In the genomic region with DNA sequence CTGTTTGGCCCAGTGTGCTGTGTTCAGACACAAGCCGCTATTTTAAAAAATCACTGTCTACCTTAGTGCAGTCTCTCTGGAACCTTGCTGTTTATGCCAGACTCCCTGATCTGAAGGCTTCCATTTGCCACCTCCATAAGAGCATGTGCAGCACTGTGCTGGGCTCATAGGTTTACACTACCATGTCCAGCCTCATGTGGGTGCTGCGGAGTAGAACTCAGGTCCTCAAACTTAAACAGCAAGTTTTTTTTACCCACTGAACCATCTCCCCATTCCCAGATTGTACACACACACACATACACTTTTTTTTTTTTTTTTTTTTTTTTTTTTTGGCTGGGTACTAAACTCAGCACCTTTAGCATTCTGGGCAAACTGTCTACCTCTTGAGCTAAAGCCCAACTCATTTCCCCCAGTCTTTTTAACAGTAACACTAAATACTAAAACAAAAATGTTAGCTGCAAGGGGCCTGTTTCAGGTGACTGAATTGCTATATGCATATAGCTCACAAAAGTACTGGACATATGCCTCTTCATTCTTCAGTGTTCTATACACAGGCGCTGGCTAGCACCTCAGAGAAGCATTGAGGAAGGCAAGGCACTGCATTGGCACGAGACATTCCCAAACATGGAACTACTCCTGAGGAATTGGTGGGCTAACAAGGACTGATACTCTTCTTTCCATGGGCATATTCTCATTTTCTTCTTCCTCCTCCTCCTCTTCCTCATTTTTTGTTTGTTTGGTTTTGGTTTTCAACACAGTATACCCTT, we compare ENCODE assay signal across 9 mouse cellular contexts. TPM values are rescaled to one million over a fixed set of nuclear protein-coding genes. Genes with fewer than 3 reads are reported as not detected.
DNase-seq lines count a peak whose midpoint lies in the region; ATAC-seq and TF ChIP-seq lines count a peak whose summit lies in the region.
"Had no signal": no experiment of that assay in that cellular context is flagged by ENCODE, and none has a peak within 500 bp of the region (broad histone marks: within the 10 kb centered on the region; RNA-seq: fewer than 3 reads in every experiment).

No protein-coding gene starts in this region.

- H3K4me3 ChIP-seq in midbrain, postnatal 0 days (ENCODE audit: low read depth, low read length), result no peak overlapping the region
- H3K4me3 ChIP-seq in midbrain, embryonic 13.5 days (replicated peaks), result no peak overlapping the region

- no peak overlapping the region for H3K9ac ChIP-seq in midbrain, postnatal 0 days (replicated peaks; ENCODE audit: low read length, poor library complexity, severe bottlenecking)
- no peak overlapping the region for H3K9ac ChIP-seq in midbrain, embryonic 13.5 days (replicated peaks)

- H3K4me1 ChIP-seq in midbrain, postnatal 0 days (ENCODE audit: insufficient read depth, low read length), result no peaks in the 10 kb centered on the region
- H3K4me1 ChIP-seq in midbrain, embryonic 13.5 days (replicated peaks), result peaks cover 4% of the 10 kb centered on the region; the same call in 1 of the 2 replicates

- no peak overlapping the region for H3K4me2 ChIP-seq in midbrain, postnatal 0 days (ENCODE audit: low read depth, low read length, poor library complexity, severe bottlenecking)
- no peak overlapping the region for H3K4me2 ChIP-seq in midbrain, embryonic 13.5 days (replicated peaks)

- no peaks in the 10 kb centered on the region for H3K36me3 ChIP-seq in midbrain, postnatal 0 days (ENCODE audit: insufficient read depth, low read length)
- H3K36me3 ChIP-seq in midbrain, embryonic 13.5 days, result no peaks in the 10 kb centered on the region

- no peak for DNase-seq in midbrain, postnatal 0 days (ENCODE audit: low spot score)
- DNase-seq in T-cell, adult 2 months (ENCODE audit: low spot score), result peak; percentile 29
- peak; percentile 58 for DNase-seq in kidney, adult 9 months
- no peak for DNase-seq in adrenal gland, postnatal 4 days (ENCODE audit: low spot score in 2 of 2)
- no peak for DNase-seq in testis, postnatal 14 days (ENCODE audit: low spot score)

- peak; percentile 23; the same call in 1 of the 2 replicates for TF ChIP-seq CTCF in midbrain, postnatal 0 days (IDR thresholded peaks at IDR 0.05)

- no peak overlapping the region for H3K27ac ChIP-seq in midbrain, postnatal 0 days (ENCODE audit: low read depth, low read length)
- H3K27ac ChIP-seq in midbrain, embryonic 13.5 days, result no peak overlapping the region

- no peaks in the 10 kb centered on the region for H3K9me3 ChIP-seq in midbrain, postnatal 0 days (ENCODE audit: low read length)
- H3K9me3 ChIP-seq in midbrain, embryonic 13.5 days, result no peaks in the 10 kb centered on the region

- no peaks in the 10 kb centered on the region for H3K27me3 ChIP-seq in midbrain, postnatal 0 days (ENCODE audit: insufficient read depth, low read length)
- peaks cover 15% of the 10 kb centered on the region; the same call in 1 of the 2 replicates for H3K27me3 ChIP-seq in midbrain, embryonic 13.5 days

- ATAC-seq in midbrain, postnatal 0 days (ENCODE audit: low FRiP score), result no peak
- ATAC-seq in midbrain, embryonic 13.5 days, result no peak
- ATAC-seq in neutrophil, adult 5-6 weeks (ENCODE audit: extremely low read depth, insufficient number of reproducible peaks, low FRiP score, poor library complexity, severe bottlenecking), result peak; percentile 43; the same call in 1 of the 2 replicates

- WGBS in midbrain, postnatal 0 days, result 78% methylated on average over 4 of the region's 4 CpGs
- WGBS in midbrain, embryonic 13.5 days, result 70% methylated on average over 4 of the region's 4 CpGs

RNA-seq across cellular contexts. Expression of a gene that starts 5.8 kb away (rescaled TPM):
- 0.16 and 0.52 TPM in 2 replicates for total RNA-seq in midbrain, postnatal 0 days (2014; rRNA removed)
- polyA plus RNA-seq in midbrain, postnatal 0 days (2015; fragmentation: Nextera tagmentation; extraction: Ambion mirVana), result 0.42 and 0.79 TPM in 2 replicates
- polyA plus RNA-seq in midbrain, embryonic 13.5 days (2015; fragmentation: Nextera tagmentation; extraction: Ambion mirVana), result 0.17 and 0.23 TPM in 2 replicates
- 0.37 TPM in 1 of 2 replicates, not detected in the other for total RNA-seq in neutrophil, adult 5-6 weeks (2017)
- total RNA-seq in adrenal gland, postnatal 4 days (2021), result not detected
- polyA plus RNA-seq: erythroblast, embryonic 14.5 days; liver, embryonic 16.5 days had no signal

RNA-seq across cellular contexts. Expression of a gene that starts 8.0 kb away (rescaled TPM):
- total RNA-seq in midbrain, postnatal 0 days (2014; rRNA removed), result 17.2 and 23.8 TPM in 2 replicates
- 17.1 and 19.0 TPM in 2 replicates for polyA plus RNA-seq in midbrain, postnatal 0 days (2015; fragmentation: Nextera tagmentation; extraction: Ambion mirVana)
- 35.4 and 39.6 TPM in 2 replicates for polyA plus RNA-seq in midbrain, embryonic 13.5 days (2015; fragmentation: Nextera tagmentation; extraction: Ambion mirVana)
- total RNA-seq in neutrophil, adult 5-6 weeks (2017), result 45.3 and 69.8 TPM in 2 replicates
- 10 to 100 TPM; 30.0 to 42.3 TPM for total RNA-seq in adrenal gland, postnatal 4 days (2021)

RNA-seq across cellular contexts. Expression of a gene that starts 46.1 kb away (rescaled TPM):
- total RNA-seq in midbrain, postnatal 0 days (2014; rRNA removed), result 4.7 and 5.1 TPM in 2 replicates
- polyA plus RNA-seq in midbrain, postnatal 0 days (2015; fragmentation: Nextera tagmentation; extraction: Ambion mirVana), result 2.0 and 2.6 TPM in 2 replicates
- 11.1 and 13.4 TPM in 2 replicates for polyA plus RNA-seq in midbrain, embryonic 13.5 days (2015; fragmentation: Nextera tagmentation; extraction: Ambion mirVana)
- not detected in 2 replicates for total RNA-seq in neutrophil, adult 5-6 weeks (2017)
- 10 to 100 TPM; 14.7 to 41.9 TPM for total RNA-seq in adrenal gland, postnatal 4 days (2021)

RNA-seq across cellular contexts. Expression of a gene that starts 50.4 kb away (rescaled TPM):
- not detected in 2 replicates for total RNA-seq in midbrain, postnatal 0 days (2014; rRNA removed)
- 0.09 TPM in 1 of 2 replicates, not detected in the other for polyA plus RNA-seq in midbrain, postnatal 0 days (2015; fragmentation: Nextera tagmentation; extraction: Ambion mirVana)
- not detected in 2 replicates for polyA plus RNA-seq in midbrain, embryonic 13.5 days (2015; fragmentation: Nextera tagmentation; extraction: Ambion mirVana)
- total RNA-seq in neutrophil, adult 5-6 weeks (2017), result not detected in 2 replicates
- total RNA-seq in adrenal gland, postnatal 4 days (2021), result not detected
- polyA plus RNA-seq: erythroblast, embryonic 14.5 days; liver, embryonic 16.5 days had no signal

RNA-seq across cellular contexts. Expression of a gene that starts 53.8 kb away (rescaled TPM):
- 1.5 and 2.0 TPM in 2 replicates for total RNA-seq in midbrain, postnatal 0 days (2014; rRNA removed)
- polyA plus RNA-seq in midbrain, postnatal 0 days (2015; fragmentation: Nextera tagmentation; extraction: Ambion mirVana), result 0.67 and 1.1 TPM in 2 replicates
- 0.93 and 1.2 TPM in 2 replicates for polyA plus RNA-seq in midbrain, embryonic 13.5 days (2015; fragmentation: Nextera tagmentation; extraction: Ambion mirVana)
- total RNA-seq in neutrophil, adult 5-6 weeks (2017), result not detected in 2 replicates
- under 1 TPM; 0.42 to 0.70 TPM for total RNA-seq in adrenal gland, postnatal 4 days (2021)
- polyA plus RNA-seq: erythroblast, embryonic 14.5 days had no signal

Comparison
In these comparisons a context has a peak if more than half of its experiments do, and no peak if none do; other contexts are left out.
1. DNase-seq: peak in T-cell, adult 2 months (single experiment) and kidney, adult 9 months (single experiment); none in midbrain, postnatal 0 days (single experiment), adrenal gland, postnatal 4 days (0 of 2) and testis, postnatal 14 days (single experiment).